Mouse (Mus musculus) brain, embryonic 14.5 days (tissue): Measurements from ENCODE around the gene March11. TPM values are rescaled to one million over a fixed set of nuclear protein-coding genes. Genes with fewer than 3 reads are reported as not detected.

Experiments
- DNase-seq: peaks from one replicate; pipeline ENCODE4 v3.0.0-alpha.2; 2011; ENCODE audit warnings: low read depth
- CTCF ChIP-seq: fragments of 200-500 bp; IDR thresholded peaks from 2 replicates; pipeline ENCODE4 v1.5.1; 2012; ENCODE audit warnings: inconsistent platforms, mild to moderate bottlenecking, moderate library complexity, borderline replicate concordance; ENCODE audit not compliant: insufficient read depth, insufficient read length; ENCODE audit errors: extremely low read depth
- POLR2A ChIP-seq: fragments of 200-500 bp; IDR thresholded peaks from 2 replicates; pipeline ENCODE4 v1.6.1; 2012; ENCODE audit warnings: mild to moderate bottlenecking, inconsistent platforms, borderline replicate concordance; ENCODE audit not compliant: poor library complexity, insufficient read depth, insufficient read length, severe bottlenecking; ENCODE audit errors: extremely low read depth
- polyA plus RNA-seq: library from polyadenylated mRNA; depleted of rRNA; stranded (reverse); fragments of >200 nt; gene quantifications from 2 replicates; pipeline ENCODE4 v1.2.3, GENCODE M21; 2012; rRNA removed

March11 gene
- polyA plus RNA-seq = 6.4 and 10.5 TPM in 2 replicates

- peak; percentile 93 for DNase-seq
- TF ChIP-seq POLR2A (peak; percentile 90), CTCF (no peak)
Observed at GRCm38 (mm10) chr15:26308629-26309230, at the start of gene March11. March11 (plus strand) TSS chr15:26309048.

DNA sequence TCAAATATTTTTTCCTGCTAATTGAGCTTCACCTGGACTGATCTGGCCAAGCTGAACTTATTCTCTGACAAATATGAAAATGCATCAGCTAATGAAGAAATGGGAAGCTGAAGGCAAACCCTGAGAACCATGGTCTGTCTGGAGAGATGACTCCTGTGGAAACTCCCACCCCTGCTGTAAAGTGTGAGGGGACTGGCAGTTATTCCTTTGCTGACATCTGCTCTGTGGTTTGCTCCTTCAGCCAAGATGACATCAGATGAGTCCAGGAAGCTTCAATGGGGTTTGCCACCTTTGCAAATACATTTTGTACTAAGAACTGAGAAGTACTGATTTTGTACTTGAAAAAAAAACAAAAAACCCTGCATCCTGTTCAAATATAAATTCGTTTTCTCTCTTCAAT is 46.5 kb upstream of the March11 start:
- no peak for TF ChIP-seq POLR2A
- TF ChIP-seq CTCF = no peak
- DNase-seq = no peak

- no peak for DNase-seq
- TF ChIP-seq POLR2A = no peak
- TF ChIP-seq CTCF = no peak
Observed at GRCm38 (mm10) chr15:26269596-26269995, 39.3 kb upstream of the March11 start.

DNA sequence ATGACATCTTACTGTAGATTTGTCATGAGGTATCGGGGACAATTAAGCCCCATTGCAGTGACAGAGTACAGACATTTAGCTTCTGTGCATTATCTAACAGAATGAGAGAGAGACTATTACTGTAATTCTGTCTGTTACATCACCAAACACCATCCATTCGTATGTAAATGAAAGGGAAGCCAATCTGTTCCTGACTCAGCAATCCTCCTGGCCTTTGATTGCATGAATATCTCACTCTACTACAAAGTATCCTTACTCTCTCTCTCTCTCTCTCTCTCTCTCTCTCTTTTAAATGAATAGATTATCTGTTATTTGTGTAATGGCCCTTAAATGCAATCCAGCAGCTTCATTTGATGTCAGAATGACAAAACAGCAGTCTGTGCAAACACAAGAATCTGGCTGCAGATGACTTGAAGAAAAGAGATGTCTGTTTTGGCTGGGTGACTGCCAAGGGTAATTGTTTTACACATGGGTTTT is 32.8 kb upstream of the March11 start:
- DNase-seq = peak; percentile 90
- TF ChIP-seq CTCF (no peak), POLR2A (no peak)

DNA sequence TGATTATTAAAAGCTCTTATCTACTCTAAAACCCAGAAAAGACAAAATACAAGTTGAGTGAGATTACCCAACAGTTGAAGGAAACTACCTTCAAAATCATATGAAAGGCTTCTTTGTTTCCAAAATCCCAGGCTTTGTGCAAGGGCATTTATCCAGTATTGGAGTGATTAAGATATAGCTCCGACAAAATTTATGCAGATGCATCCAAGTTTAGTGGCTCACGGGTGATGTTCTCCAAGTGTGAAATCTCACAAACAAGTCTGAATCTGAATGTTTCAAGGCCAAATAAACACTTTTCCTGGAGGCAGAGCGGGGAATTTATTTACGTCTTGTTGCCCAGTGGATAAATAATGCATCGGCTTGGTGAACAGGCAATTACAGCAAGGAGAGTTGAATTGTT is 32.2 kb upstream of the March11 start:
- TF ChIP-seq POLR2A (no peak), CTCF (no peak)
- DNase-seq = peak; percentile 61

DNA sequence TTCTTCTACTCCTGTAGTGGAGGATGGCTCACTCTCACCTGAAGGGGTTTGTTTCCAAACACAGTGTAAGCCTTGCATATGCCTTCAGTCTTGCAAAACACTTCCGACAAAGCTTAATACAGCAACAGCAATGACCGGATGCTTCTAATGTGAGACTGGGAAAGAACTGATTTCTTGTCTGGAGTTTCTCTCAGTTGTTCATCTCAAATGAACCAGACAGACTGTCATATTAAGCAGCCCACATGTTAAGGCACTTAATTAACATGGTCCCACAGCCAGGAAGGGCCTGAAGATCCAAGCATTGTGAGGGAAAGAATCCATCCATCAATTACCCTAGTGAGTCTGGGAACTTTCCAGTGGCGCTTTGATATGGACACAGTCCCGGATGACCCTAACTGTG is 17.0 kb upstream of the March11 start:
- no peak for TF ChIP-seq POLR2A
- no peak for DNase-seq

DNA sequence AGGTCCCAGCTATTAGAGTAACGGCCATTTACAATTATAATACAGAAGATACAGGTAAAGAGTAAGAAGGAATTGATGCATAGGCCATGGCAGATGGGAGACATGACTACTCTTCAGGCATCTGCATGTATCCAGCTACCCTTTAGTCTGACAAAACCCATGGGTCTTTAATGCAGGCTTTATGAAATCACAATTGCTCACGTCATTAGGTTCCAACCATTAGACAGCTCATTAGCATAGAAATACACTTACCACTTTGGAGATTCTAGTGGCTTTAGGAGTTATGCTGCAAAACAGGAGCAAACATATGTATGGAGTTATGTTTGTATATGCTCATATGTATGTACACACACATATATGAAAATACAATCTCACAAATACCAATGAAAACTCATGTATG is 16.0 kb upstream of the March11 start:
- no peak for DNase-seq
- TF ChIP-seq CTCF (no peak), POLR2A (no peak)

DNA sequence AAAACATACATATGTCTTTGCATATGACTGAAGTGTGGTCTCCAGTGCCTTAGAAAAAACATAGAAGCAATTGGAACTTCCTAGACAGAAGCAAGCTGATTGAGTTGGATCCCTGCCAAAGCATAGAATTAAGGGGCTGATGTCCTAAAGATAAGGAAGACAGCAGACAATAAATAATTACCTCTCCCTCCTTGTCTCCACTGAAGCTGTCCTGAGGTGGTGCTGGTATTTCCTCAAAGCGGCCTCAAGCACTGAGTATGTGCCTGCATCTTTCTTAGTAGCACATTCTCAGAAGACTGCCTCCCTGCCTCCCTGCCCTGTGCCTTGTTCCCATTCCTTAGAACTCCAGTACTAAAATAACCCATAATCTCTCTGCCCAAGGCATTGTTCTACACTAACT is 15.6 kb upstream of the March11 start:
- TF ChIP-seq CTCF = no peak
- TF ChIP-seq POLR2A = no peak
- DNase-seq = peak; percentile 34

- TF ChIP-seq POLR2A (no peak), CTCF (no peak)
- no peak for DNase-seq
Observed at GRCm38 (mm10) chr15:26298668-26299067, 10.2 kb upstream of the March11 start.

GRCm38 (mm10) chr15:26309291-26309931 is 563 bp downstream of the March11 start:
- no peak for TF ChIP-seq POLR2A
- TF ChIP-seq CTCF = no peak
- DNase-seq = peak; percentile 76

- DNase-seq = no peak
Observed at GRCm38 (mm10) chr15:26319866-26320265, 11.0 kb downstream of the March11 start.

DNA sequence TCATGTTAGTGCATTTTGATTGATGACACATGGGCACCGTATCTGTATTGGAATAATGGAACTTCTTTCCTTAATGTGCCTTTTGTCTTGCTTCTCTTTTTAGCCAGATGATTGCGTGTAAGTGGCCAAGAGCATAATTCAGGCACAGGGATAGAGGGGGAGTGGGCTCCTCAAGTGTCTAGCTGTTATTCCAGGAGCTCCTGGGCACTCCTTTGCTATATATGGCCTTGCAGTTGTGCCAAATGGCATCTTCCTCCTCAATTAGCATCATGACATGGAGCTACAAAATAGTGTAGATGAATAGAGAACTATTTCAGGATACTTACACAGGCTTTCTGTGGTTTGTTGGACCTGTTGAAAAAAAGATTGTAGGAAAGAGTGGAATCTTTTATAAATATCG is 11.6 kb downstream of the March11 start:
- no peak for TF ChIP-seq CTCF
- TF ChIP-seq POLR2A = no peak
- no peak for DNase-seq

More at GRCm38 (mm10) chr15:26319866-26320265, 11.0 kb downstream of the March11 start:
- TF ChIP-seq POLR2A = no peak
- TF ChIP-seq CTCF = no peak

DNA sequence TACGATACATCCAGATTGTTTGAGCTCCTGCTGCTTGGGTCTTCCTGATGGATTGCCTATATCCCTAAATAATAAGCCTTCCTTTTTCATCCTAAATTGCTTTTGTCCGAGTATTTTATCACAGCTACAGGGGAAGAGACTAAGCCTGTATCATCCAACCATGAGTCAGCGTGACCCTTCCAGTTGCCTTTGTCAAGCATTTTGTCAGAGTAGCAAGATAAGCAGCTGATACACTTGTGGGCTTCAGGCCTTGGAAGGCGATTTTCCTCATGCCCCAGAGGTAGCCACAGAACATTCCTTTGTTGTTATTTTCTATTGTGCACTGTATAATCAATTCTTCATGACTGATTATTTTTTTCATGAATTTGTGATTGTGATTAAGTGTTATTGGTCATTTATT is 14.0 kb downstream of the March11 start:
- TF ChIP-seq CTCF (no peak), POLR2A (no peak)
- no peak for DNase-seq

GRCm38 (mm10) chr15:26327157-26327556 is 18.3 kb downstream of the March11 start:
- DNase-seq = peak; percentile 76
- TF ChIP-seq CTCF (peak; percentile 64; the same call in 1 of the 2 replicates), POLR2A (no peak)

- TF ChIP-seq POLR2A = no peak
- TF ChIP-seq CTCF = no peak
- peak; percentile 67 for DNase-seq
Observed at GRCm38 (mm10) chr15:26335791-26336190, 26.9 kb downstream of the March11 start.

- TF ChIP-seq POLR2A (no peak), CTCF (no peak)
- peak; percentile 13 for DNase-seq
Observed at GRCm38 (mm10) chr15:26337775-26338174, 28.9 kb downstream of the March11 start.
